Mouse (Mus musculus) liver, embryonic 14.5 days (tissue): Measurements from ENCODE around the gene Cd44. TPM values are rescaled to one million over a fixed set of nuclear protein-coding genes. Genes with fewer than 3 reads are reported as not detected.

Experiments
- ATAC-seq: fragments of 200-750 bp; cut with Nextera tagmentation; 2 replicates; pipeline ENCODE4 v1.8.0; 2017; ENCODE audit warnings: moderate number of reproducible peaks, mild to moderate bottlenecking, moderate library complexity; ENCODE audit not compliant: insufficient read depth
- DNase-seq, 3 experiments: peaks; one replicate each; pipeline ENCODE4 v3.0.0-alpha.2; 2012 to 2013; ENCODE audit warnings: low read depth in 3 of 3, low spot score in 3 of 3
- H3K27ac ChIP-seq: fragments of 300-500 bp; sonication (generic); 2 replicates; pipeline ENCODE4 v1.5.1; 2014; ENCODE audit warnings: moderate library complexity, mild to moderate bottlenecking, control low read depth, inconsistent platforms
- H3K27me3 ChIP-seq: fragments of 300-500 bp; sonication (generic); 2 replicates; pipeline ENCODE4 v1.6.1; 2014; ENCODE audit warnings: mild to moderate bottlenecking, low read length, moderate library complexity; ENCODE audit not compliant: control insufficient read depth, insufficient read depth
- H3K36me3 ChIP-seq: fragments of 300-500 bp; sonication (generic); replicated peaks from 2 replicates; pipeline ENCODE4 v1.6.1; 2014; ENCODE audit warnings: low read depth; ENCODE audit not compliant: control insufficient read depth, insufficient read depth
- H3K4me1 ChIP-seq, 2 experiments: fragments of 200-500 bp in 1 of 2; fragments of 300-500 bp in 1 of 2; sonication (generic) in 1 of 2; replicated peaks; 2 replicates each; pipeline ENCODE4 v1.6.1; 2012 to 2014; ENCODE audit warnings: antibody characterized with exemption in 1 of 2, inconsistent platforms in 1 of 2, low read length in 1 of 2; ENCODE audit not compliant: control insufficient read depth in 2 of 2, insufficient read depth in 2 of 2
- H3K4me2 ChIP-seq: fragments of 300-500 bp; sonication (generic); 2 replicates; pipeline ENCODE4 v1.6.1; 2014; ENCODE audit warnings: low read depth, mild to moderate bottlenecking, control low read depth, moderate library complexity
- H3K4me3 ChIP-seq, 2 experiments: fragments of 200-500 bp in 1 of 2; fragments of 300-500 bp in 1 of 2; sonication (generic) in 1 of 2; 2 replicates each; pipeline ENCODE4 v1.5.1; 2012 to 2014; ENCODE audit warnings: low read depth in 2 of 2, low read length in 2 of 2, mild to moderate bottlenecking in 2 of 2, control low read depth in 1 of 2, inconsistent platforms in 1 of 2, moderate library complexity in 1 of 2; ENCODE audit not compliant: insufficient read depth in 1 of 2
- H3K9ac ChIP-seq: fragments of 300-500 bp; sonication (generic); replicated peaks from 2 replicates; pipeline ENCODE4 v1.6.1; 2014; ENCODE audit warnings: mild to moderate bottlenecking, control low read depth, moderate library complexity
- H3K9me3 ChIP-seq: fragments of 300-500 bp; sonication (generic); 2 replicates; pipeline ENCODE4 v1.6.1; 2016; ENCODE audit warnings: low read length, mixed read lengths; ENCODE audit not compliant: control insufficient read depth
- CTCF ChIP-seq: IDR thresholded peaks from 2 replicates; pipeline ENCODE4 v1.5.1; 2016; ENCODE audit warnings: antibody characterized with exemption, low read depth, control low read depth
- EP300 ChIP-seq: IDR thresholded peaks from 2 replicates; pipeline ENCODE4 v1.6.1; 2016; ENCODE audit warnings: antibody characterized with exemption, low read depth
- WGBS: fragments of 180-500 bp; shearing (Covaris S2); extraction: QIAGEN DNeasy Blood & Tissue Kit; methylation state at CpG from one replicate; pipeline ENCODE4 v1.1.7; 2014; ENCODE audit not compliant: insufficient replicate concordance; 5-methylcytosine and 5-hydroxymethylcytosine counted together
- polyA plus RNA-seq, 2 experiments: library from polyadenylated mRNA; depleted of rRNA in 1 of 2; stranded (reverse) in 1 of 2; unstranded in 1 of 2; fragments of >200 nt; fragmentation: Nextera tagmentation in 1 of 2; extraction: Ambion mirVana in 1 of 2; gene quantifications; 2 replicates each; pipeline versions ENCODE4 v1.2.1 to v1.2.3; 2012 to 2014

Gene Cd44
- polyA plus RNA-seq, 2 experiments: 9.2 to 15.5 TPM

- TF ChIP-seq EP300 (no peak), CTCF (no peak)
- Histone ChIP-seq H3K27me3 (no peaks in the 10 kb centered on the region), H3K9me3 (no peaks in the 10 kb centered on the region), H3K4me3 (no peak overlapping the region), H3K9ac (no peak overlapping the region), H3K27ac (no peak overlapping the region), H3K4me2 (no peak overlapping the region), H3K36me3 (no peaks in the 10 kb centered on the region; the same call in 1 of the 2 replicates), H3K4me1 (peaks cover 5 to 18% of the 10 kb centered on the region in 2 experiments)
- no peak for DNase-seq
- WGBS: 84% methylated on average over 2 of the region's 2 CpGs
- no peak for ATAC-seq
These were observed 37.9 kb downstream of the Cd44 start for GRCm38 (mm10) chr2:102863583-102863982.

DNA sequence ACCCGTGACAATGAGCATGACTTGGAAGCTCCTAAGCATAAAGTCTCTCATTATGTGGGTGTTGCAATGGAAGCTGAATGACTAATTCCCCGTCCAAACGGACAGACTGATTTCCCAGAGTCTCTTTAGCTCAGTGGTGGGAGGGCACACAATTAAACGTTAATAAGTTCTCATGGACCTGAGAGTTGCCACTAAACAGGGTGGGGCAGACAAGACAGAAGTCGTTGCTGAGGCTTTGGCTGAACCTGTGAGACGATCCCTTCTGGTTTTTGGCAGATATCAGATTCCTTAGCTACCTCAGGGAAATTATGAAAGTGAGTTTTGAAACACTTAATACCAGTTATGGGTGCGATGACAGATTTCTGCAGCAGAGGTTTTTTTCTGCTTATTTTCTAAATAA is 38.8 kb downstream of the Cd44 start:
- no peak overlapping the region for H3K27ac ChIP-seq
- no peak overlapping the region for H3K4me2 ChIP-seq
- H3K4me1 ChIP-seq: peaks cover 4 to 15% of the 10 kb centered on the region in 2 experiments
- DNase-seq (no peak), ATAC-seq (no peak)
- no peak overlapping the region for H3K4me3 ChIP-seq
- 61% methylated on average over 7 of the region's 7 CpGs for WGBS
- H3K9ac ChIP-seq: no peak overlapping the region
- H3K27me3 ChIP-seq: no peaks in the 10 kb centered on the region
- no peak for TF ChIP-seq EP300
- no peak for TF ChIP-seq CTCF
- no peaks in the 10 kb centered on the region; the same call in 1 of the 2 replicates for H3K36me3 ChIP-seq
- no peaks in the 10 kb centered on the region for H3K9me3 ChIP-seq

- no peak for TF ChIP-seq EP300
- no peak for TF ChIP-seq CTCF
- Histone ChIP-seq H3K9ac (no peak overlapping the region), H3K27me3 (no peaks in the 10 kb centered on the region), H3K27ac (no peak overlapping the region), H3K36me3 (no peaks in the 10 kb centered on the region; the same call in 1 of the 2 replicates), H3K4me3 (no peak overlapping the region), H3K4me2 (no peak overlapping the region), H3K9me3 (no peaks in the 10 kb centered on the region), H3K4me1 (no peaks in the 10 kb centered on the region)
- DNase-seq (no peak), ATAC-seq (no peak)
- WGBS: 86% methylated on average over 6 of the region's 6 CpGs
These were observed 43.2 kb downstream of the Cd44 start for GRCm38 (mm10) chr2:102858271-102858670.

GRCm38 (mm10) chr2:102853297-102853696 is 48.2 kb downstream of the Cd44 start:
- Histone ChIP-seq H3K36me3 (no peaks in the 10 kb centered on the region; the same call in 1 of the 2 replicates), H3K9ac (no peak overlapping the region), H3K27ac (no peak overlapping the region), H3K4me3 (no peak overlapping the region), H3K27me3 (no peaks in the 10 kb centered on the region), H3K4me2 (no peak overlapping the region), H3K4me1 (peaks cover 0 to 4% of the 10 kb centered on the region in 2 experiments; a peak in 3 of 4 replicates), H3K9me3 (no peaks in the 10 kb centered on the region)
- DNase-seq: no peak
- WGBS: 72% methylated on average over 3 of the region's 3 CpGs
- no peak for ATAC-seq
- TF ChIP-seq CTCF (no peak), EP300 (no peak)

DNA sequence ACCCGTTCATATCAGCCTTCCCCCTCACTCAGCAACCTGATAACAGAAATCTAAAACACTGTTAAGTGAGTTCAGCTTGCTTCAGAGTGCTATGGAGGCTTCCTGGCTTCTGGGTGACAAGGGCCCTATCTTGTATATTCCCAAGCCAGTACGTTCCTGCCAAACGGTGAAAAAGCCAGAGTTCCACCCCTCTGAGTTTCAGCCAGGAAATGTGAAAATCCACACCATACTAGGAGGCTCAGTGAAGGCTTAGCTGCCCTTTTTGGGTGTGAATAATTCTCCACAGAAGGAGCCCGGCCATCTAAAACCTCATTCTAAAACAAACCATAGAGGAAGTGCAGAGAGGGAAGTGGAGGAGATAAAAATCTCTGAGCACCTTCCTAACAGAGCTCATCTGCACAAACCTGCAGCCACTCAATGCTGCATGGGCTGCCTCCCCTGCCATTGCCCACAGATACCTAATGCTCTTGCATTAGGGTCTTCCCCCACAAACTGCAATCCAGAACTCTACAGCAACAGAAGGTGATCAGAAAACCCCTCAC is 49.5 kb downstream of the Cd44 start:
- Histone ChIP-seq H3K9ac (no peak overlapping the region), H3K4me1 (peaks cover 0 to 4% of the 10 kb centered on the region in 2 experiments; a peak in 3 of 4 replicates), H3K9me3 (no peaks in the 10 kb centered on the region), H3K4me2 (no peak overlapping the region), H3K4me3 (no peak overlapping the region), H3K27me3 (no peaks in the 10 kb centered on the region), H3K36me3 (no peaks in the 10 kb centered on the region; the same call in 1 of the 2 replicates), H3K27ac (no peak overlapping the region)
- 31% methylated on average over 4 of the region's 4 CpGs for WGBS
- TF ChIP-seq EP300: no peak
- no peak for TF ChIP-seq CTCF
- DNase-seq (no peak), ATAC-seq (no peak)
